Mouse (Mus musculus): Measurements from ENCODE around the gene Trim33. TPM values are rescaled to one million over a fixed set of nuclear protein-coding genes. Genes with fewer than 3 reads are reported as not detected.

Gene Trim33
- polyA plus RNA-seq, 1 experiment from 2014 or later, result 43.3 TPM

DNA sequence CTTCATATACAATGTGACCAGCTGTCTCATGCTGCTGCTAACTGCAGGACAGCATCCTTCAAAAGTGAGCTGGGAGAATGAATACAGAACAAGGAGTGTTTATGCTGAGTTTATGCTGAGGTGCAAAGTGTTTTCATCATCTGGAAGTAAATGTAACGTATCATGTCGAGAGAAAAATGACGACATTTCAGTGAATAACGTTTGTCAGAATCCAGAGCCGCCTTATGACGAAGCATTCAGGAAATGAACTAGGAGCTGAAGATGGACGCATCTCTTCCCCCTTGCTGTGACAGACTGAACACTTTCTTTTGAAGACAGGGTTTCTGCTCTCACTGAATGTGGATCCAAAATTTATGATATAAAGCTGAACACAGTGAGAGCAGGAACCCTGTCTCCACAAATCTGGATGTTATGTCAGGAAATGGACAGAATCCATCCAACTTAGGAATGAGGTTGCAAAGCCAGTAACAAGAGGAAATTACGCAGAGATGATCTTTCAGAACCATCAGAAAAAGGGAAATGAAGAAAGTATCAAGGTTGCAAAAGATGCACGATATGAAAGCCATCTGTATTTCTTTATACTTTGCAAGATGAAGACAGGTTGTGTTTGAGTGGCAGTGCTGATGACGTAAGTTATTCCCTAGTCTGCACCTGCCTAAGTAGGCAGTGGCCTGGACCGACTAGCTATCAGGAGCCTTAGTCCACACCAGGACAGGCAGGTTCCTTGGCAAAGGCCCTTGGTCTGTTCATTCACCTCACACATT, 85.3 kb downstream of the Trim33 start:
- WGBS, result 88% methylated on average over 11 of the region's 11 CpGs
- no peak for ATAC-seq (ENCODE audit: insufficient number of reproducible peaks, insufficient read depth, low FRiP score, low TSS enrichment)

DNA sequence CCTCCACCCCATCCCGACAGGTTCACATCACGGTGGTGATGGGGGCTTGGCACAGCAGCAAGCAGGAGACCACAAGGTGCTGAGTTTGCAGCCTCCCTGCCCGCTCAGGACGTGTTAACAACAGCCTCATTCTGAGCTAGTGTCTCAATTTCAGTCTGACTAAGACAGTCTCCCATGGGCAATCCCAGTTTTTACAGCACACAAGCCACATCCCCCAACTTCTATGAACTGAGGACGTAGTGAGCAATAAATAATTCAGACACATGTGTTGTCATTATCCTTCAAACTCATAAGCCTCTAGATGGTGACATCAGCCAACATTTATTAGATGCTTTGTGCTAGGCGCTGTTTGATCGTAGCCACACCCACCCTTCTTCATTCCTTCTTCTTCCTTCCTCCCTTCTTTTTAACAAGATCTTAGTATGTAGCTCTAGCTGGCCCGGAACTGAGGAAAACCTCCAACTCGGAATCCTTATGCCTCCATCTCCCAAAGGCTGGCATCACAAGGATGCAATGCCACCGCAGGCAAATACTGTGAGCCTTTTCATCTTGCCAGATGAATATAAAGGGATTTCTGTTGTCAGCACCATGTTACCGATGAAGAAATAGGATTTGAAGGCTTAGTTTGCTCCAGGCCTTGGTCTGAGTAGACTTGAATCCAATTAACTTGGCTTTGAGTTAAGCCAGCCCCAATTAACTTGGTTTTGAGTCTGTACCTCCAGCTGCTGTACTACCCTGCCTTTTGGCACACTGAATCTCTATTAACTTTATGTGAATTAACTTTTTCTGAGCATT, 88.3 kb downstream of the Trim33 start:
- no peak overlapping the region for H3K27ac ChIP-seq

More for the DNA sequence above, 85.3 kb downstream of the Trim33 start:
- no peaks in the 10 kb centered on the region for H3K4me1 ChIP-seq
- H3K4me2 ChIP-seq (replicated peaks), result no peak overlapping the region
- H3K9me3 ChIP-seq, result no peaks in the 10 kb centered on the region
- no peaks in the 10 kb centered on the region for H3K36me3 ChIP-seq
- no peak overlapping the region for H3K9ac ChIP-seq
- no peak overlapping the region for H3K27ac ChIP-seq
- no peaks in the 10 kb centered on the region for H3K27me3 ChIP-seq
- no peak overlapping the region for H3K4me3 ChIP-seq

DNA sequence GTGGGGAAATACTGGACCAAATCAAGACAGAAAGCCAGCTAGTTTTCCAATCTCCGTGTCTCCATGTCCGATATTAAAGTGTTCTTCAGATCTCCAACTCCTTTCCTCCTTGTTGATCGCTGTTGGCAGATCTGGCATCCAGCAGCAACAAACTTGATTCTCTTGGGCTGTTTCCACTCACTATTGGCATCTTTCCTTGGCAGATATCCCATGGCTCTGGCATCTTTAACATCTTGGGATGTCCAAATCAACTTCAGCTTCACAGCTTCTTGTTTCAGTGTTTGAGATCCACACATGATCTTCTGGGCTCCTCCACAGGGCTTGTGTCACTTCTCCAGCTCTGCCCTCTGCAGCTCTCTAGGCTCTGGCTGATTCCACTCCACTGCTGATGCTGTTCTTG, 89.6 kb downstream of the Trim33 start:
- Histone ChIP-seq H3K9ac (no peak overlapping the region), H3K27ac (no peak overlapping the region), H3K4me3 (no peak overlapping the region), H3K27me3 (no peaks in the 10 kb centered on the region), H3K4me2 (replicated peaks) (no peak overlapping the region), H3K4me1 (no peaks in the 10 kb centered on the region), H3K36me3 (no peaks in the 10 kb centered on the region), H3K9me3 (no peaks in the 10 kb centered on the region)
- ATAC-seq (ENCODE audit: insufficient number of reproducible peaks, insufficient read depth, low FRiP score, low TSS enrichment), result no peak
- WGBS, result 88% methylated on average over 3 of the region's 3 CpGs

More for the DNA sequence above, 88.3 kb downstream of the Trim33 start:
- no peak for ATAC-seq (ENCODE audit: insufficient number of reproducible peaks, insufficient read depth, low FRiP score, low TSS enrichment)
- no peak overlapping the region for H3K4me3 ChIP-seq
- H3K4me2 ChIP-seq (replicated peaks), result no peak overlapping the region
- H3K9me3 ChIP-seq, result no peaks in the 10 kb centered on the region
- H3K27me3 ChIP-seq, result no peaks in the 10 kb centered on the region
- no peaks in the 10 kb centered on the region for H3K4me1 ChIP-seq
- 79% methylated on average over 11 of the region's 11 CpGs for WGBS
- H3K9ac ChIP-seq, result no peak overlapping the region
- no peaks in the 10 kb centered on the region for H3K36me3 ChIP-seq

DNA sequence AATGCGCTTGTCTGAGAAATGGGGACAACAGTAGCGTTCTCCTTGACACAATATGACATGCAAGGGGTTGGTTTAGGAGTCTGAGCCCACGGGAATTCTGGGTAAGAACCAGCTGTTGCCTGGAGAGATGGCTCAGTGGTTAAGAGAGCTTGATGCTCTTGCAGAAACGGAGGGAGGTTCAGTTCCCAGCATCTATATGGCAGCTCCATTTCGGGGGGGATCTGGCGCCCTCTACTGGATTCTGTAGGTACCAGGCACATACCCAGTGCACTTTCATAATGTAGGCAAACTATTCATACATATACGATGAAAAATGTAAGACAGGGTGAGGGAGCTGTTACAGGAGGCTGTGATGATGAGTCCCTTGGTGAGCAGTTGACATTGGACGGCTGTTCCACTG, 94.9 kb downstream of the Trim33 start:
- ATAC-seq (ENCODE audit: insufficient number of reproducible peaks, insufficient read depth, low FRiP score, low TSS enrichment), result no peak
- H3K9ac ChIP-seq, result no peak overlapping the region
- H3K4me1 ChIP-seq, result peaks cover 6% of the 10 kb centered on the region; the same call in 1 of the 2 replicates
- no peaks in the 10 kb centered on the region for H3K9me3 ChIP-seq
- H3K27me3 ChIP-seq, result no peaks in the 10 kb centered on the region
- H3K27ac ChIP-seq, result no peak overlapping the region
- WGBS, result 33% methylated on average over 8 of the region's 8 CpGs
- H3K36me3 ChIP-seq, result no peaks in the 10 kb centered on the region
- no peak overlapping the region for H3K4me2 ChIP-seq (replicated peaks)
- no peak overlapping the region for H3K4me3 ChIP-seq

DNA sequence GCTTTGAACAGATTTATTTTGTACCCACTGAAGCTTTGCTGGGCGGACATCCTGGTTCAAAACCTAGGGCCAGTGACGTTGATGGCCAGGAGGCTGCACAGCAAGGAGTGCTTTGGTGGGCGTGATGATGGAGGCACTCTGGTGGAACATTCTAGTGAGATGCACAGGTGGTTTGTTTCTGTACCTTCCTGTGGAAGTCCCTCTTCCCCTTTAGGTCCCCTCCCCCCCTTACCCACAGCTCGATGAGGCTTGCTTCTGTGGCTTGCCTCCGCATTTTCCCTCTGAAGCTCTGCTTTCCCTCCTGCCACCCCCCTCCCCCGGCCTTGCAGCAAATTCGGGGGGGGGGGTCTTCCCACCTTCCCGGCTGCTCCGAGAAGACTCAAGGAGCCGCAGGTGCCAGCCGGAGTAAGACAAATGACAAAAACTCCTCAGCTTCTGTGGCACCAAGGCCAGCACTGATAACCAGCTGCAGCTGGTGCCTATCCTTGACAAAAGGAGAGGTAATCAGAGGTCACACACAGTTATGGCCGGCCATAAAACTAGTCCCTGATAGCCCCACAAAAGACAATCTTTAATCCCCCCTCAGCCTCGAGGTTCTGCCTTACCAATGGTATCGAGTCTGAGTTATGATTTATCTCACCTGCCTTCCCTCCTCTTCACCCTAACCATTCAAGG, 96.2 kb downstream of the Trim33 start:
- Histone ChIP-seq H3K27ac (no peak overlapping the region), H3K9me3 (no peaks in the 10 kb centered on the region), H3K4me3 (no peak overlapping the region), H3K9ac (no peak overlapping the region), H3K36me3 (no peaks in the 10 kb centered on the region), H3K4me1 (peaks cover 6% of the 10 kb centered on the region; the same call in 1 of the 2 replicates), H3K27me3 (no peaks in the 10 kb centered on the region), H3K4me2 (replicated peaks) (no peak overlapping the region)
- no peak for ATAC-seq (ENCODE audit: insufficient number of reproducible peaks, insufficient read depth, low FRiP score, low TSS enrichment)
- WGBS, result 61% methylated on average over 14 of the region's 14 CpGs

DNA sequence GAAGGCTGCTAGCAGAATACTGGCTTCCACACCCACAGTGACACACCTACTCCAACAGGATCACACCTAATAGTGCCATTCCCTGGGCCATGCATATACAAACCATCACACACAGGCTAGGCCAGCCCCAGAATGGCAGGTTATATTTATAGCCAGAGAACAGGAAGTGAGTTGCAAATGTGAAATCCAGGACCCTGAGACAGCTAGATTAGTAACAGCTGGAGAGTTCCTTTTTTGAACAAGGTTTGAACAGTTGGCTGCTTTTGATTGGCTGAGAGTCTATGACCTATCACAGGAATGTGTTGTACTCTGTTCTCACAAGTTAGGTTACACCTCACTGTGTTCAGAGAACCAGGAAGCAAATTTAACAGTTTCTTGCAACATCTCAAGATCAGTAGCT, 98.9 kb downstream of the Trim33 start:
- H3K4me2 ChIP-seq (replicated peaks), result no peak overlapping the region
- peak; percentile 53; the same call in 1 of the 2 replicates for ATAC-seq (ENCODE audit: insufficient number of reproducible peaks, insufficient read depth, low FRiP score, low TSS enrichment)
- H3K9me3 ChIP-seq, result no peaks in the 10 kb centered on the region
- no peaks in the 10 kb centered on the region for H3K27me3 ChIP-seq
- H3K4me3 ChIP-seq, result no peak overlapping the region
- no peak overlapping the region for H3K27ac ChIP-seq
- no peak overlapping the region for H3K9ac ChIP-seq
- H3K36me3 ChIP-seq, result no peaks in the 10 kb centered on the region
- peaks cover 6% of the 10 kb centered on the region; the same call in 1 of the 2 replicates for H3K4me1 ChIP-seq

DNA sequence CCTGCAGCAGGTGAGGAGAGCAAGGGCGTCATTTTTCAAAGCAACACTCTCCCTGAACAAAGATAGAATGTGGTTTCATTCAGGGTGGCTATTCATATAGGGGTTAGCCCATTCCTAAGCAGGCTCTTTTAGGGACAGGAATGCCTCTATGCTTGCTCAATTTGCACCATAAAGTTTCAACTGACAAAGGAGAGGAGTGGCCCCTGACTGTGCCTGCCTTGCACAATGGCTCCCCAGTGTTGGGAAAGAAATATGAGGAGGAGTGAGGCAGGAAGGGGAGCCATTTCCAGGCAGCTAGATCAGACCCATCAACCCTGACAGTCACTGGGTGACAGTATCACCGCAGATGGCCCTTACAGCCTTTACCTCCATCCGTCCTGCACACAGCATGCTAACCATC, 100.3 kb downstream of the Trim33 start:
- Histone ChIP-seq H3K4me2 (replicated peaks) (no peak overlapping the region), H3K27me3 (no peaks in the 10 kb centered on the region), H3K36me3 (no peaks in the 10 kb centered on the region), H3K9ac (no peak overlapping the region), H3K27ac (no peak overlapping the region), H3K4me3 (no peak overlapping the region), H3K9me3 (no peaks in the 10 kb centered on the region), H3K4me1 (peaks cover 6% of the 10 kb centered on the region; the same call in 1 of the 2 replicates)
- ATAC-seq (ENCODE audit: insufficient number of reproducible peaks, insufficient read depth, low FRiP score, low TSS enrichment), result no peak
- 70% methylated on average over 3 of the region's 3 CpGs for WGBS

DNA sequence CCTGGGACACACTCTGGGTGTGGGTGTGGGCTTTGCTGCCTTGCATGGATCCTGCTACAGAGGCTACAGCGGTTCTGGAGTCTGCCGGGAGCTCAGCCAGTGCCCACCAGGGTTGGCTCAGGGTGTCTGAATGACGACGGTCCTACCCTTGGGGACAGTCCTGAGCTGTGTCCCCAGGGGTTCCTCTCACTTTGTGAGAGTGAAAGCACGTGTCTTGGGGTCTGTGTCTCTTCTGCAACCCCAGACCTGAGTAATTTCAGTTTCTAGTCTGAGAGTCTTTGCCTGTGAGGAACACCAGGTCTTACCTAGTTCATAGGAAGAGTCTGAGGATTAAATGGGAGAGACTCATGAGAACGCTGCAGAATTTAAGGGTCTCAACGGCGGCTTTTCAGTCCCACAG, 101.7 kb downstream of the Trim33 start:
- H3K27ac ChIP-seq, result no peak overlapping the region
- no peak overlapping the region for H3K4me2 ChIP-seq (replicated peaks)
- 85% methylated on average over 8 of the region's 8 CpGs for WGBS
- H3K9ac ChIP-seq, result no peak overlapping the region
- H3K27me3 ChIP-seq, result no peaks in the 10 kb centered on the region
- H3K4me1 ChIP-seq, result peaks cover 6% of the 10 kb centered on the region; the same call in 1 of the 2 replicates
- H3K36me3 ChIP-seq, result no peaks in the 10 kb centered on the region
- H3K9me3 ChIP-seq, result no peaks in the 10 kb centered on the region
- no peak for ATAC-seq (ENCODE audit: insufficient number of reproducible peaks, insufficient read depth, low FRiP score, low TSS enrichment)
- H3K4me3 ChIP-seq, result no peak overlapping the region

DNA sequence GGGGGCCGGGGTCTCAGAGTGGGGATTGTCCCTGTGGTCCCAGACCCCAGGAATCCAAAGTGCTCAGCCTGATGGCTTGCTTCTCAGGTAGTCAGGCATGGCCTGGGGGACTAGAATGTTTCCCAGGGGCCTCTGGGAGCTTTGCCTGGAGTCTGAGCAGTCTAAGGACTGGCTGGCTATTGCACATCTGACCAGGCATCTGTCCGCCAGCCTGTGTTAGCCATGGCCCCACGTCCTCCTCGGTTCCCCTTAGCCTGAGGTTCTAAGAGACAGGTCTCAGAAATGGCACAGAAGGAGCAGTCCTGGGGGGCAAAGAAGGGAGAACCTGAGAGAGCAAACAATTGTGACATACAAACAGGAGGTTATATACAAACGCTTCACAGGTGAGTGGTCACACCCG, 102.3 kb downstream of the Trim33 start:
- Histone ChIP-seq H3K36me3 (no peaks in the 10 kb centered on the region), H3K27ac (no peak overlapping the region), H3K9me3 (no peaks in the 10 kb centered on the region), H3K4me2 (replicated peaks) (no peak overlapping the region), H3K4me1 (peaks cover 6% of the 10 kb centered on the region; the same call in 1 of the 2 replicates), H3K4me3 (no peak overlapping the region), H3K27me3 (no peaks in the 10 kb centered on the region), H3K9ac (no peak overlapping the region)
- ATAC-seq (ENCODE audit: insufficient number of reproducible peaks, insufficient read depth, low FRiP score, low TSS enrichment), result no peak
- WGBS, result 96% methylated on average over 6 of the region's 6 CpGs

DNA sequence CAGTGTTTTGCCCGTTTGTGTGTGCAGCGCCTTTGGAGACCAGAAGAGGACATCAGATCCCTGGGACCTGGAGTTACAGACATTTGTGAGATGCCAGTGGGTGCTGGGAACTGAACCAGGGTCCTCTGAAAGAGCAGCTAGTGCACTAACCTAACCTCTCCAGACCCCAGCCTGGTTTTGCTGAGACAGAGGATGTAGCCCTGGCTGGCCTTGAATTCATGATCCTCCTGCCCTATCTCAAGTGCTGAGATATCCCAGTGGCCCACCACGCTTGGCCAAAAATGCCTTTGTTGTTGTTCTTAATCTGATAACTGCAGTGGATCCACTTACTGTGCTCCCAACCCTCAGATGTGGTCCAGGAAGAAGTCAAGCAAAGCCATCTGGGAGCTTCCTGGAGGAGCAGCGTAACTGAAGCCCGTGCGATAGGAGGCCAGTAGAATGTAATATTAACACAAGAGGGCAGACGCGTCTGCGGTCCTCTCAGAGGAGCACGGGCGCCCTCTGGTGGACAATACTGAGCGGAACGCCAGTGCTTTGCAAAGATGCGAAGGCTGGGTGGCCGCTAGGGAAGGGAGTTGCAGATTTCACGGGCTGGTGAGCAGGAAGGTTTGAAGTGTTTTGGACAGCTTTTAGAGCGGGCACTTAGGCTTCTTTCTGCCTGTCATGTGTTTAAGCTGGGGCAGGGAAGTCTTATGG, 103.9 kb downstream of the Trim33 start:
- Histone ChIP-seq H3K9ac (no peak overlapping the region), H3K36me3 (no peaks in the 10 kb centered on the region), H3K4me1 (peaks cover 3% of the 10 kb centered on the region; the same call in 1 of the 2 replicates), H3K4me3 (no peak overlapping the region), H3K27me3 (no peaks in the 10 kb centered on the region), H3K9me3 (no peaks in the 10 kb centered on the region), H3K4me2 (replicated peaks) (0 out of 2 replicates have a peak overlapping the region, but pooled peaks have one; percentile 19), H3K27ac (no peak overlapping the region)
- 19% methylated on average over 17 of the region's 17 CpGs for WGBS
- ATAC-seq (ENCODE audit: insufficient number of reproducible peaks, insufficient read depth, low FRiP score, low TSS enrichment), result 0 out of 2 replicates have a peak, but pooled peaks have one; percentile 35

DNA sequence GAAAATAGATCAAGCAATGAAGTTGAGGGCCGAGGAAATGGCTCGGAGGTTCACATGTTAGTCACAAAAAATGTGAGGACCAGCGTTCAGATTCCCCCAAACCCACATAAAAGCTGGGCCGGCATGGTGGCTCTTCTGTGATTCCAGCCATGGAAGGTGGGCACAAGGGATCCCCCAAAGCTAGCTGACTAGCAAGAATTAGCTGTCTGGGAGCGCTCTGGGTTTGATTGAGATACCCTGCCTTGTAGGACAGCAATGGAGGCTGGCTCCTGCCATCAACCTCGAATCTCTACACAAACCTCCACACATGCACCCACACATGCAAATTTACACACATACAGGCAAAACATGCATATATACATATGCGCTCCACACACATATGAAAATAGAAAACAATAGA, 105.4 kb downstream of the Trim33 start:
- no peaks in the 10 kb centered on the region for H3K4me1 ChIP-seq
- H3K27ac ChIP-seq, result no peak overlapping the region
- H3K9me3 ChIP-seq, result no peaks in the 10 kb centered on the region
- H3K4me2 ChIP-seq (replicated peaks), result no peak overlapping the region
- WGBS, result 88% methylated on average over 7 of the region's 7 CpGs
- no peaks in the 10 kb centered on the region for H3K27me3 ChIP-seq
- H3K4me3 ChIP-seq, result no peak overlapping the region
- no peak overlapping the region for H3K9ac ChIP-seq
- ATAC-seq (ENCODE audit: insufficient number of reproducible peaks, insufficient read depth, low FRiP score, low TSS enrichment), result no peak
- no peaks in the 10 kb centered on the region for H3K36me3 ChIP-seq

Data from embryonic facial prominence, embryonic 12.5 days (tissue).